Mouse (Mus musculus) neutrophil, adult 5-6 weeks (primary cell): ENCODE results near the gene Slc23a4. TPM values are rescaled to one million over a fixed set of nuclear protein-coding genes. Genes with fewer than 3 reads are reported as not detected.

ENCODE experiments used
- ATAC-seq: fragments of 151-379, 151-347 bp; 2 replicates; pipeline ENCODE4 v1.8.0; 2017; ENCODE audit warnings: mild to moderate bottlenecking, moderate TSS enrichment; ENCODE audit not compliant: insufficient number of reproducible peaks, poor library complexity, low FRiP score, severe bottlenecking; ENCODE audit errors: extremely low read depth
- total RNA-seq: library from RNA; stranded (forward); fragments of 200-1000 nt; gene quantifications from 2 replicates; pipeline ENCODE4 v1.2.3, GENCODE M21; 2017

Gene Slc23a4
- total RNA-seq, 1 experiment from 2014 or later = 0.23 TPM

- no peak for ATAC-seq
Measured at GRCm38 (mm10) chr6:34965819-34966539, 22.2 kb downstream of the Slc23a4 start.

DNA sequence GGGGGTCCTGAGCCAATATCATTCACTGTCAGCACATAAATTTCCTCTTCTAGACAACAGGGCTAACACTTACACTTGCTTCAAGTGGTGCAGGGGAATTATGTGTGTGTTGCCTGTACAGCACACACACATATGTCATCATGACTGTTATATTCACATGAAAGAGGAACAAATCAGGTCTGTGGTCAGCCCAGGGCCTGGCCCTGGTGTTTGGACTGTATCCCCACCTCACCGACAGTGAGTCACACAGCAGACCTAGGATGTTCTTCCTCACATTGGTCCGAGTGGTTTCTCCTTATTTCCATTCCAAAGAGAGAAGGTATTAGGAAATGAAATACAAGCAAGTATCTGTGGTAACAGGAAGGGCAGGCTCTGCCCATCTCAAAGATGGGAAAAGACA is 23.7 kb downstream of the Slc23a4 start:
- ATAC-seq = peak; percentile 70

DNA sequence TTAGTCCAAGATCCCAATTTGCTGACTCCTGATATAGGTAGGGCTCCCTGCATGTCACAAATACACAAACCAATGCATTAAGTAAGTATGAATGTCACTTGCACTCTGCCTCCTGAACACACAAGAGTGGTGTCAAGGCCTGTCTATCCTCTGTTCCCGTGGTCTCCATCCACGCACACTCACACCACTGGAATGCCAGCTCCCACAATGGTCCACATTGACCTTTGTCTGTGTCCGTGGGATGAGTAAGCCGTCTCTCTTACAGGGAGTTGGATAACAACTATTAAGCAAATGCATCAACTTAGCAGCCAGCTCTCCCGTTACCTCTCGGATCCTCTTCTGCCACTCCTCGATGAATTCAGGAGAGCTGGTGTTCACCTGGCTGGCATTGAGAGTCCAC is 29.1 kb downstream of the Slc23a4 start:
- ATAC-seq = no peak

DNA sequence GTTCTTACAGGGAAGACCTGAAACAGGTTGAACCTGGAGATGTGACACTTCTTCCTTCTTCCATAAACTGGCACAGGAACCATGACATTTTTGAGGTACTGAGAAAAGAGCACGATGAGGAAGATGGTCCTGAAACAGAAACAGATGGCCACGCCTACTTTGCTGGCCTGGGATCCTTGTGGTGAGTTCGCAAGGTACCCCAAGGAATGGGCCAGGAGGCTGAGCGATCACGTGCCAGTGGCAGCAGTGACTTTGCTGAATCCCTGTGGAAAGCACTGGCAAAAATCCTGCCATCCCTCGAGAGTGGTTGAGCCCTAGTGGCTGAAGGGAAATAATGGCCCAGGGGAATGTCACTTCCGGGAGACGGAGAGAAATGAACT is 32.4 kb downstream of the Slc23a4 start:
- no peak for ATAC-seq

DNA sequence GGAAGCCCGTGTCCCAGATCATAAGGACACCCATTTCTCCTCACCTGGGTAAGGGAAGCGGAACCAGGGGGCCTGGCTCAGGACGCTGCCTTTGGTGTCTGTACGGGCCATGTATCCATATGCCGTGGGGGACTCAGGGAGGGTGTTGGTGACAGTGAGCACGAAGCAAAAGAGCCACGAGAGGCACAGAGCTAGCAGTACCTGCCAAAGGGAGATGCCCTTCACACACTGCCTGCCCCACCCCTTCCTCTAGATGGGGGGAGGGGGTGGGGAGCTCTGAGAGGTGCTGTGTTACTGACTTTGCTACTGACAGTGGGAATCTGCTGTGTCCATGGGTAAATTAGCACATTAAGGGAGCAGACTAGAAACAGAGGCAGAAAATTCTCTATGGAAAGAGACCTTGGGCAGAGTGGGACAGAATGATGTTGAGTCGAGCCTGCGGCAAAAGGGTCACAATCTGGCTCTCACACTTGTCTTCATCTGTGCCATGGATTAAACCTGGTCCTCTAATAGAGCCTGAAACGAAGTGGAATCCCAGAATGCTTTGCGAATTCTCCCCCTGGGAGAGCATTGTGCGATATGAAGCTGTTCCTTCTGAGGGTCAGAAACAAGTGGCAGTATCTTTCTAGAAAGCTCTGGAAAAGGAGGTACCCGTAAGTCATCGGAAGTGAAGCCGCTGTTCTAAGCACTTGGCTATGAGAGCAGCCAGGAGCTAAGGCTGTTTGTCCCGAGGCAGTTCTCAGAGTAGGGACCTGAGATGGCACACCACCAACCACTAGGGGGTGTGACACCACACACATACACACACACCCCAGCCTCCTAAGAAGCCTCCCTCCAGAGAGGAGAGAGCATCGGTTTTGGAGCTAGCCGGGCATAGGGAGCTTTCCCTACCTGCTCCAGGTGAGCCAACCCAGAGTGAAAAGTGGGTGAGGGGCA is 33.0 kb downstream of the Slc23a4 start:
- ATAC-seq = peak; percentile 80

DNA sequence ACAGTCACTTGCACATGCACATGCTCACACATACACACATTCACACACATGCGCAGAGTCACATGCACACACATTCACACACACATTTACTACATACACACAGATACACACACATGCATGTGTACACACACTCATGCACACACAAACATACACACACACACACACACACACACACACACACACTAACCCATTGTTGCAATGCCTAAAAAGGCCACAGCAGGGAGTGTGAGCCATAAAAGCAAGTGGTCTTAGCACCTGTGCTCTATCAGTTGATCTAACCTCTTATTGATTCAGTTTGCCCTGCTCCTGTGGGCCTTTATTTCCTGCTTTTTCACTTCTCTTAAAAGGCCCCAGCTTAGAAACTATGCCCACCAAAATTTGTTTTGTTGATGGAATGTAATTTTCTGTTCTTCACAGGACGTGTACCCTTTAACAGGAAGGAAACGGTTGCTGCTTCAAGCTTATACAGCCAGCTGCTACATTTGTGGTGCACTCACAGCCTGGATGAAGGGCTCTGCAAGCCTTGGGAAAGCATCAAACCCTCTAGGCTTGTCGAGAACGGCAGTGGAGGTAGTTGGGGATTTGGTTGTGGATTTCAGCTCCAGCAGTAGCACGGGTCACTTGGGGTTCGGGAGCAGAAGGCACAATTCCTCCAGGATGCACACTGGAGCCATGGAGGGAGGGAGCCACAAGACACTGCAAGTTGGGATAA is 36.1 kb downstream of the Slc23a4 start:
- ATAC-seq = no peak

DNA sequence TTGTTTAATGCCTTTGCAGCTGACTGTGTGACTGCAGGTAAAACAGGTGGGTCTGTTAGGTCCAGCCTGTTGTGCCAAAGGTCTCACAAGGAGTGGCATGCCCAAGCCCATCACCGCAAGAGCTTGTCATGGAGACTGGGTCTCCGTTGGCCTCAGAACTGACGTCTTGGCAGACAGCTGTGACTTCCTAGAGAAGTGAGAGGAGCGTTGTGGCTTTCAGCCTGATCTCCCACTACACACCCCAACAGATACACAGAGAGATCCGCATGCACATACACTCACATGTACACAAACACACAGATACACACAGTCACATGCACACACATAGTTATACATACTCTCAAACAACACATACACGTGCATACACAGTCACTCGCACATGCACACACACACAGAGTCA is 36.7 kb downstream of the Slc23a4 start:
- no peak for ATAC-seq

- no peak for ATAC-seq
Measured at GRCm38 (mm10) chr6:34948461-34948860, 39.7 kb downstream of the Slc23a4 start.

GRCm38 (mm10) chr6:34946486-34947079 is 41.6 kb downstream of the Slc23a4 start:
- no peak for ATAC-seq

- ATAC-seq = no peak
Measured at GRCm38 (mm10) chr6:34943499-34943898, 44.7 kb downstream of the Slc23a4 start.

DNA sequence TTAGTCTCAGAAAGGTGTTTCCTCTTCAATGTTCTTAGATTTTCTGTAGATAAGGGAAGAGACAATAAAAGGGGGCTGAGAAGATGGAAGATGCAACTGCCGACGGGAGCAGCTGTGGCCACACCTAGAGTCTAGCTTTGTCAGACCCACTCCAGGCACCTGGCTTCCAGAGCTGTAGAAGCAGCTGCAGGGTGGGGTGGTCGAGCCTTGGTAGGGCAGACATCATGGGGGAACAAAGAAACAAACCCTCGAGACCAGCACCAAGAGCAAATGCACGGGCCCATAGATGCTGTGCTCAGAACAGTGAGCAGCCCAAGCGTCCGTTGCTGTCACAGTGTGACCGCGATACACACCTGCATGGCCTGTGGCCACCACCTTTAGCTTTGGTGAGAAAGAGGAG is 45.8 kb downstream of the Slc23a4 start:
- no peak for ATAC-seq

DNA sequence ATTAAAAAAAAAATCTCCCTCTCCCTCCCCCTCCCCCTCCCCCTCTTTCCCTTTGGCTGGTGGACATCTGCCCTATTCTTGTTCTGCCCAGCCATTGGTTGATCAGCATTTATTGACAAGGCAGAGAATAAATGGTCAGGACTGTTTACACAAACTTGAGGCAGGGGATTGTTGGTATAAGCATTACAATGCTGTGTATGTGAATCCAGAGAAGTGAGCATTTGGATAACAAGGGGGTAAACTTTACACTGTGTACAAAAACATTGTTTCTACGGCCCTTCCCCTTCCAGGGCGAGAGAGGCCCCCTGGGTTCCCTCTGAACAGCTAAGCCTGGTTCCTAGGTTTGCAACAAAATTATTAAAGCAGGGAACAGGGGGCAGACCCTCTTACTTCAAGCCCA is 46.7 kb downstream of the Slc23a4 start:
- no peak for ATAC-seq

GRCm38 (mm10) chr6:34939451-34939850 is 48.8 kb downstream of the Slc23a4 start:
- no peak for ATAC-seq

GRCm38 (mm10) chr6:34938929-34939325 is 49.3 kb downstream of the Slc23a4 start:
- no peak for ATAC-seq

DNA sequence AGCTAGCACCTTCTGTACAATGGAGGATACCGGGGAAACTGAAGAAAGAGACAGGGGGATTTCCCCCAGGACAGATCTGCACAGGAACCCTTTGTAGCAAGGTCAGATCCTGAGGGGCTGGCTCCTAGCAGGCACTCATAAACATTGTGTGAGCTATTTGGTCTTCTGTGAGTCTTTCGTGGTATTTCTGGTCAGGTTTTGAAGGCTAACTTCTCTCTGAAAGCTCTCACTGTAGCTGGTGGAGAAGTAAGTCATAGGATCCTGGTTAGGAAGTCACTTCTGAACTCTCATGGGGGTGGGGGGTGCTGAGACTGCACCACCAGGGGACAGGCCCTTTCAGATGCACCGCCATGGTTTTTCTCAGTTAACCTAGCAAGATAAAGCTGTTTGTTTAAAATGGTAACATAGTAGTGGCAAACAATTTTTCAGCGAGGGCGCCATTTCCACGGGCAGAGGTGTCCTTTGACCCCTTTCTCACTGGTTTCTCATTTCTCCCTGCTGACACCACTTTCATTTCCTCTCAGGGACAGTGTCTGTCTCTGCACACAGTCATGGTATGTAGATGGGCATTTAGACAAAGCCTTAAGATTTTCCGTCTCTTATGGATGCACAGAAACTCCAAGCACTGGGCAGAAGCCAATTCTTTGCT is 49.8 kb downstream of the Slc23a4 start:
- ATAC-seq = no peak

- ATAC-seq = no peak
Measured at GRCm38 (mm10) chr6:34936743-34937142, 51.5 kb downstream of the Slc23a4 start.

DNA sequence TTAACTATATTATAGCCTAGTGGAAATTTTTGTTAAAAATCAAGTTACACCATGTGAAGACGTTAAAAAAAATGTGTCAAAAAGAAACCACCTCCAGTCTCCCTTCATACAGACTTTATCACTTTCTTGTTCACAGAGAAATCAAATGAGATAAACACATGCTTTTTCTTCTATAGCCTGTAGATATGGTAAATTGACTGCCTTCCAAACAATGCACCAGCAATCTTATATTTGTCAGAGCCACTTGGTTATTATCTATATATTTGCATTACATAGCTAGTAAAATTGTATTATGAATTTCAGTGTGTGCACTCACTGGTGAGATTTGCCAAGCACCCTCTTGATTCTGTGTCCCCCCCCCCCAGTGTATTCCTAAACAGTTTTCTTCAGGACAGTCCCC is 55.6 kb downstream of the Slc23a4 start:
- ATAC-seq = no peak

DNA sequence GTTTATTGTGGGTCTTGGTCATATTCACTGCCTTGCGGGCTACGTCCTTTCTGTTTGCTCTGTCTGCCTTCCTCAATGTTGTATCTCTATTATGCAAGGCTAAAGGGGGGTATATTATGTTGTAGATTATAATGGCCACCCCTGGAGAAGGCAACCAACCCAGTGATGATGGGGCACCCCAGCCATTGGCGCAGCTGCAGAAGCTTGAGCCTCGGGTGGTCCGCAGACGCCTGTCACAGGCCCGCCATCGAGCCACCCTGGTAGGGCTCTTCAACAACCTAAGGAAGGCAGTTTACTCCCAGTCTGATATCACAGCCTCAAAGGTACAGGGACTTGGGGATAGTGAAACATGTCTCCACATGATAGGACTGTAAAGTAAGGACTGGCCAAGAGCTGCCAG is 60.6 kb downstream of the Slc23a4 start:
- ATAC-seq = no peak

- ATAC-seq = peak; percentile 73
Measured at GRCm38 (mm10) chr6:34927156-34927555, 61.0 kb downstream of the Slc23a4 start.
